Mouse (Mus musculus): ENCODE data around the gene Gm8229. TPM values are rescaled to one million over a fixed set of nuclear protein-coding genes. Genes with fewer than 3 reads are reported as not detected.
"Not testable (repeated sequence)": the region's sequence is repeated elsewhere in the genome, so short reads cannot be mapped to it uniquely, and the experiment has no call there.

Gm8229 gene
- total RNA-seq (2012; rRNA removed) = not detected in 2 replicates
- not detected in 2 replicates for total RNA-seq (2014; rRNA removed)
- polyA plus RNA-seq (2012; ENCODE audit: insufficient read length, low read depth) = 0.33 TPM in 1 of 2 replicates, not detected in the other

GRCm38 (mm10) chr14:44365057-44365456 is at the start of gene Gm8229:
Gene Gm8229 (plus strand): TSS chr14:44365357.
- H3K27me3 ChIP-seq (replicated peaks); H3K27ac ChIP-seq (ENCODE audit: insufficient read depth, low read depth); H3K4me1 ChIP-seq (ENCODE audit: control insufficient read depth in 1 of 2, insufficient read depth in 2 of 2); H3K36me3 ChIP-seq (replicated peaks in 1 of 2; ENCODE audit: control insufficient read depth in 1 of 2, insufficient read depth in 1 of 2, low read length in 1 of 2); H3K9me3 ChIP-seq (replicated peaks; ENCODE audit: low read length); H3K9ac ChIP-seq (ENCODE audit: insufficient read depth, low read depth); in situ Hi-C loops (cut with MboI; ENCODE audit: low pct_ligation_motif_present, low pct_unique_long_range_greater_than_20kb, low sequenced_read_pairs); DNase-seq (ENCODE audit: extremely low read depth); H3K79me2 ChIP-seq (replicated peaks; ENCODE audit: control insufficient read depth, extremely low read depth, insufficient read depth, poor library complexity, severe bottlenecking); dilution Hi-C loops (cut with MboI; ENCODE audit: extremely low pct_ligation_motif_present, extremely low pct_unique_long_range_greater_than_20kb, low sequenced_read_pairs); H3K4me3 ChIP-seq (replicated peaks in 1 of 3; ENCODE audit: low read depth in 2 of 3, low read length in 2 of 3, poor library complexity in 1 of 3); H3K4me2 ChIP-seq (ENCODE audit: insufficient read depth, low read depth, poor library complexity, severe bottlenecking): not testable (repeated sequence)

GRCm38 (mm10) chr14:44338484-44338883 is 26.7 kb upstream of the Gm8229 start, which contains the start of gene Gm5930:
Gene Gm5930 (minus strand): TSS chr14:44338584.
- H3K9me3 ChIP-seq (replicated peaks; ENCODE audit: low read length); H3K4me1 ChIP-seq (ENCODE audit: control insufficient read depth in 1 of 2, insufficient read depth in 2 of 2); H3K27me3 ChIP-seq (replicated peaks); H3K9ac ChIP-seq (ENCODE audit: insufficient read depth, low read depth); H3K4me2 ChIP-seq (ENCODE audit: insufficient read depth, low read depth, poor library complexity, severe bottlenecking); H3K36me3 ChIP-seq (replicated peaks in 1 of 2; ENCODE audit: control insufficient read depth in 1 of 2, insufficient read depth in 1 of 2, low read length in 1 of 2); H3K79me2 ChIP-seq (replicated peaks; ENCODE audit: control insufficient read depth, extremely low read depth, insufficient read depth, poor library complexity, severe bottlenecking); H3K4me3 ChIP-seq (replicated peaks in 1 of 3; ENCODE audit: low read depth in 2 of 3, low read length in 2 of 3, poor library complexity in 1 of 3); DNase-seq (ENCODE audit: extremely low read depth); in situ Hi-C loops (cut with MboI; ENCODE audit: low pct_ligation_motif_present, low pct_unique_long_range_greater_than_20kb, low sequenced_read_pairs); H3K27ac ChIP-seq (ENCODE audit: insufficient read depth, low read depth); dilution Hi-C loops (cut with MboI; ENCODE audit: extremely low pct_ligation_motif_present, extremely low pct_unique_long_range_greater_than_20kb, low sequenced_read_pairs): not testable (repeated sequence)

GRCm38 (mm10) chr14:44361416-44361815 is 3.7 kb upstream of the Gm8229 start:
- DNase-seq (ENCODE audit: extremely low read depth); H3K4me3 ChIP-seq (replicated peaks in 1 of 3; ENCODE audit: low read depth in 2 of 3, low read length in 2 of 3, poor library complexity in 1 of 3); H3K27me3 ChIP-seq (replicated peaks); dilution Hi-C loops (cut with MboI; ENCODE audit: extremely low pct_ligation_motif_present, extremely low pct_unique_long_range_greater_than_20kb, low sequenced_read_pairs); H3K4me1 ChIP-seq (ENCODE audit: control insufficient read depth in 1 of 2, insufficient read depth in 2 of 2); H3K9ac ChIP-seq (ENCODE audit: insufficient read depth, low read depth); H3K27ac ChIP-seq (ENCODE audit: insufficient read depth, low read depth); H3K9me3 ChIP-seq (replicated peaks; ENCODE audit: low read length); H3K79me2 ChIP-seq (replicated peaks; ENCODE audit: control insufficient read depth, extremely low read depth, insufficient read depth, poor library complexity, severe bottlenecking); in situ Hi-C loops (cut with MboI; ENCODE audit: low pct_ligation_motif_present, low pct_unique_long_range_greater_than_20kb, low sequenced_read_pairs); H3K4me2 ChIP-seq (ENCODE audit: insufficient read depth, low read depth, poor library complexity, severe bottlenecking); H3K36me3 ChIP-seq (replicated peaks in 1 of 2; ENCODE audit: control insufficient read depth in 1 of 2, insufficient read depth in 1 of 2, low read length in 1 of 2): not testable (repeated sequence)
- TF ChIP-seq RAD21 (IDR thresholded peaks at IDR 0.05; ENCODE audit: low read depth, low read length) (peak; percentile 27), CTCF (conservative IDR thresholded peaks at IDR 0.05 in 1 of 2, IDR thresholded peaks at IDR 0.05 in 1 of 2; ENCODE audit: low read depth in 2 of 2, low read length in 2 of 2) (peak; percentile 11 to 28; a peak in 2 of 4 replicates)

GRCm38 (mm10) chr14:44362301-44362700 is 2.9 kb upstream of the Gm8229 start:
- peak; percentile 38 to 47; a peak in 3 of 4 replicates for TF ChIP-seq CTCF (conservative IDR thresholded peaks at IDR 0.05 in 1 of 2, IDR thresholded peaks at IDR 0.05 in 1 of 2; ENCODE audit: low read depth in 2 of 2, low read length in 2 of 2)
- TF ChIP-seq RAD21 (IDR thresholded peaks at IDR 0.05; ENCODE audit: low read depth, low read length) = peak; percentile 42
- H3K27ac ChIP-seq (ENCODE audit: insufficient read depth, low read depth); H3K9me3 ChIP-seq (replicated peaks; ENCODE audit: low read length); H3K9ac ChIP-seq (ENCODE audit: insufficient read depth, low read depth); H3K4me2 ChIP-seq (ENCODE audit: insufficient read depth, low read depth, poor library complexity, severe bottlenecking); H3K27me3 ChIP-seq (replicated peaks); in situ Hi-C loops (cut with MboI; ENCODE audit: low pct_ligation_motif_present, low pct_unique_long_range_greater_than_20kb, low sequenced_read_pairs); dilution Hi-C loops (cut with MboI; ENCODE audit: extremely low pct_ligation_motif_present, extremely low pct_unique_long_range_greater_than_20kb, low sequenced_read_pairs); DNase-seq (ENCODE audit: extremely low read depth); H3K4me1 ChIP-seq (ENCODE audit: control insufficient read depth in 1 of 2, insufficient read depth in 2 of 2); H3K36me3 ChIP-seq (replicated peaks in 1 of 2; ENCODE audit: control insufficient read depth in 1 of 2, insufficient read depth in 1 of 2, low read length in 1 of 2); H3K4me3 ChIP-seq (replicated peaks in 1 of 3; ENCODE audit: low read depth in 2 of 3, low read length in 2 of 3, poor library complexity in 1 of 3); H3K79me2 ChIP-seq (replicated peaks; ENCODE audit: control insufficient read depth, extremely low read depth, insufficient read depth, poor library complexity, severe bottlenecking): not testable (repeated sequence)

Data from CH12.LX (cell line).